Mouse (Mus musculus): ENCODE measurements around the gene Derl2. TPM values are rescaled to one million over a fixed set of nuclear protein-coding genes. Genes with fewer than 3 reads are reported as not detected.

Derl2 gene
- polyA plus RNA-seq, 1 experiment from 2014 or later = 48.1 TPM

Other genes with a start within 250 kb of the Derl2 start
- gene Scimp, start 207.3 kb downstream of the Derl2 start, polyA plus RNA-seq (2015; fragmentation: Nextera tagmentation; extraction: Ambion mirVana) = 0.25 TPM in 1 of 2 replicates, not detected in the other
- gene Rabep1, start 175.1 kb downstream of the Derl2 start, polyA plus RNA-seq (2015; fragmentation: Nextera tagmentation; extraction: Ambion mirVana) = 36.5 and 36.8 TPM in 2 replicates
- gene Nup88, start 49.9 kb downstream of the Derl2 start, polyA plus RNA-seq (2015; fragmentation: Nextera tagmentation; extraction: Ambion mirVana) = 128 and 131 TPM in 2 replicates
- gene Rpain, start 49.6 kb downstream of the Derl2 start, polyA plus RNA-seq (2015; fragmentation: Nextera tagmentation; extraction: Ambion mirVana) = 68.3 and 76.2 TPM in 2 replicates
- 286 and 311 TPM in 2 replicates for gene C1qbp, start 36.8 kb downstream of the Derl2 start, polyA plus RNA-seq (2015; fragmentation: Nextera tagmentation; extraction: Ambion mirVana)
- 22.1 and 22.9 TPM in 2 replicates for gene Dhx33, start 15.4 kb downstream of the Derl2 start, polyA plus RNA-seq (2015; fragmentation: Nextera tagmentation; extraction: Ambion mirVana)
- gene Mis12, start 230 bp downstream of the Derl2 start, polyA plus RNA-seq (2015; fragmentation: Nextera tagmentation; extraction: Ambion mirVana) = 41.1 and 43.8 TPM in 2 replicates
- 57.7 and 69.4 TPM in 2 replicates for gene 6330403K07Rik, start 13.7 kb upstream of the Derl2 start, polyA plus RNA-seq (2015; fragmentation: Nextera tagmentation; extraction: Ambion mirVana)
- 0.09 and 0.21 TPM in 2 replicates for gene Nlrp1a, start 124.9 kb upstream of the Derl2 start, polyA plus RNA-seq (2015; fragmentation: Nextera tagmentation; extraction: Ambion mirVana)
- gene Nlrp1b, start 210.9 kb upstream of the Derl2 start, polyA plus RNA-seq (2015; fragmentation: Nextera tagmentation; extraction: Ambion mirVana) = not detected in 2 replicates